Mouse (Mus musculus) heart, embryonic 10.5 days (tissue): ENCODE data around the gene Kif12. TPM values are rescaled to one million over a fixed set of nuclear protein-coding genes. Genes with fewer than 3 reads are reported as not detected.
A peak's percentile ranks its signal among the peaks of the same experiment; 100 is the strongest.

Source experiments
- DNase-seq: peaks from one replicate; pipeline ENCODE4 v3.0.0-alpha.2; 2017; ENCODE audit warnings: low spot score
- H3K27ac ChIP-seq: fragments of 300-500 bp; sonication (generic); 2 replicates; pipeline ENCODE4 v1.5.1; 2016; ENCODE audit warnings: mild to moderate bottlenecking
- H3K27me3 ChIP-seq: fragments of 300-500 bp; sonication (generic); 2 replicates; pipeline ENCODE4 v1.6.1; 2016; ENCODE audit warnings: mild to moderate bottlenecking; ENCODE audit not compliant: poor library complexity, insufficient read depth, severe bottlenecking
- H3K36me3 ChIP-seq: fragments of 300-500 bp; sonication (generic); 2 replicates; pipeline ENCODE4 v1.6.1; 2016; ENCODE audit warnings: mild to moderate bottlenecking, moderate library complexity
- H3K4me1 ChIP-seq: fragments of 300-500 bp; sonication (generic); 2 replicates; pipeline ENCODE4 v1.6.1; 2016; ENCODE audit warnings: mild to moderate bottlenecking
- H3K4me3 ChIP-seq: fragments of 300-500 bp; sonication (generic); 2 replicates; pipeline ENCODE4 v1.5.1; 2016; ENCODE audit warnings: mild to moderate bottlenecking, moderate library complexity
- H3K9me3 ChIP-seq: fragments of 300-500 bp; sonication (generic); 2 replicates; pipeline ENCODE4 v1.6.1; 2016; ENCODE audit warnings: mild to moderate bottlenecking, moderate library complexity
- WGBS: fragments of 180-500 bp; shearing (Covaris S2); methylation state at CpG from one replicate; pipeline ENCODE4 v1.1.7; 2016; 5-methylcytosine and 5-hydroxymethylcytosine counted together
- polyA plus RNA-seq: library from polyadenylated mRNA; unstranded; fragments of >200 nt; fragmentation: Nextera tagmentation; extraction: Ambion mirVana; gene quantifications from 2 replicates; pipeline ENCODE4 v1.2.1, GENCODE M21; 2016

Gene Kif12
- polyA plus RNA-seq, 1 experiment from 2014 or later: 3.4 TPM

DNA sequence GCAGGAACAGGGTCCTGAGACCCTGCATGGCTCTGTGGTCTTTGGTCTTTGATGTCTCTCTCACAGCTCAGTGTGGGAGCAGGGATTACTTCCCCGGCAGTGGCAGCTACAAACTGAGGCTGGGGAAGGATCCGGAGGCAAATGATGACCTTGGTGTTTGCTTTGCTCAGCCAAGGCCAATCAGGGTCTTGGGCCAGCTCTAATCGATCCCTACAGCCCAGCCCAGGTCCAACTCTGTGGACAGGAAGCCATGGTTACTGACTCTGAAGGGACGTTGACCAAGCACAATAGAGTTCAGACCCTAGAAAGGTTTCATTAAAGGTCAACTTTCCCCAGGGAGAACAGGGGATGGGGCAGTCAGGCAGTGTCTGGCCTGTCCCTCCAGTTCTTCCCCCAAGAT lies 17.9 kb downstream of the Kif12 start:
- H3K9me3 ChIP-seq: no peaks in the 10 kb centered on the region
- 50% methylated on average over 4 of the region's 4 CpGs for WGBS
- H3K4me3 ChIP-seq: no peak overlapping the region
- H3K27me3 ChIP-seq: peaks cover 16% of the 10 kb centered on the region
- H3K36me3 ChIP-seq: no peaks in the 10 kb centered on the region
- no peak for DNase-seq
- H3K27ac ChIP-seq: no peak overlapping the region
- H3K4me1 ChIP-seq: peaks cover under 1% of the 10 kb centered on the region; the same call in 1 of the 2 replicates

- no peaks in the 10 kb centered on the region for H3K4me1 ChIP-seq
- DNase-seq: no peak
- 88% methylated on average over 6 of the region's 6 CpGs for WGBS
Observed at GRCm38 (mm10) chr4:63151127-63151526, 20.8 kb downstream of the Kif12 start.

GRCm38 (mm10) chr4:63147268-63147667 lies 24.7 kb downstream of the Kif12 start:
- Histone ChIP-seq H3K36me3 (no peaks in the 10 kb centered on the region), H3K4me3 (no peak overlapping the region), H3K4me1 (no peaks in the 10 kb centered on the region), H3K27me3 (no peaks in the 10 kb centered on the region), H3K27ac (no peak overlapping the region), H3K9me3 (no peaks in the 10 kb centered on the region)
- WGBS: 89% methylated on average over 6 of the region's 6 CpGs
- no peak for DNase-seq

More at GRCm38 (mm10) chr4:63151127-63151526, 20.8 kb downstream of the Kif12 start:
- H3K4me3 ChIP-seq: no peak overlapping the region
- no peaks in the 10 kb centered on the region for H3K9me3 ChIP-seq
- no peak overlapping the region for H3K27ac ChIP-seq
- H3K27me3 ChIP-seq: 0 out of 2 replicates have a peak, but pooled peaks cover 6% of the 10 kb centered on the region
- no peaks in the 10 kb centered on the region for H3K36me3 ChIP-seq

- Histone ChIP-seq H3K27me3 (no peaks in the 10 kb centered on the region), H3K36me3 (peaks cover 28% of the 10 kb centered on the region), H3K27ac (no peak overlapping the region), H3K4me3 (no peak overlapping the region), H3K9me3 (no peaks in the 10 kb centered on the region), H3K4me1 (no peaks in the 10 kb centered on the region)
- WGBS: 86% methylated on average over 5 of the region's 5 CpGs
- no peak for DNase-seq
Observed at GRCm38 (mm10) chr4:63129891-63130624, 41.9 kb downstream of the Kif12 start.

GRCm38 (mm10) chr4:63124861-63125466 lies 47.0 kb downstream of the Kif12 start:
- no peak for DNase-seq
- no peaks in the 10 kb centered on the region for H3K27me3 ChIP-seq
- WGBS: 73% methylated on average over 8 of the region's 8 CpGs
- peaks cover 21% of the 10 kb centered on the region for H3K36me3 ChIP-seq
- H3K9me3 ChIP-seq: no peaks in the 10 kb centered on the region
- no peaks in the 10 kb centered on the region for H3K4me1 ChIP-seq
- H3K27ac ChIP-seq: no peak overlapping the region
- no peak overlapping the region for H3K4me3 ChIP-seq

DNA sequence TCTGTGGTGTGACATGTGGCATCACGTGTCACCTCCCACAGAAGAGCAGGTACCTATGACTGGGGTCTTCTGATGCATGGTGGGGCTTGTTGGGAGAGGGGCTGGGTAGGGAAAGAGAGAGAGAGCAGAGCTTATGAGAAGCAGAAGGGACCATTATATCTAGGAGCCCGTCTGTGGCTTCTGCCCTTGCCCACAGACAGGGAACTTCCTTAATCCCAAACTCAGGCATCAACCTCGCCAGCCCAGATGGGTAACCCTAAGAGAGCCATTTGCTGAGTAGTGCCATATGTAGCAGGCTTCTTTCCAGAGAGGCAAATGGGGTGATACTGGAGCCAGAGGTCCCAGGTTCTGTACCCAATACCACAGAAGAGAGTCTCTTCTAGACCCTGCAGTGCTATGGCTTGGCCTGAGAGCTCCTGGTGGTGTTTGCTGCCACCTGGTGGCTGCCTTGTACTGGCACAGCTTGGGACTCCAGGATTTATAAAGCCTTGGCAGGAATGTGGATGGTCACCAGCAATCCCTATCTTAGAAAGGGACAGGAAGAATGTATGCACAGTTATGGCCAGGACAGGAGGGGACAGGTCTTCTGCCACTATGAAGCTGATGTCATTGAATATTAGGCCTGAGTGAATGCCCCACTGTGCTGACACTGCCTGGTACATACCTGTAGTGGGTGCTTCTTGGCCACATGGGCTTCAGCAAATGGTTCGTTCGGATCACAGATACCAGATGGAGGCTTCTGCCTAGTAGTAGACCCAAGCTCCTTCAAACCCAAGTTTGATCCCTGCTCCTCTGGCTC lies 53.1 kb downstream of the Kif12 start:
- peaks cover 28% of the 10 kb centered on the region for H3K36me3 ChIP-seq
- H3K9me3 ChIP-seq: no peaks in the 10 kb centered on the region
- peaks cover 9% of the 10 kb centered on the region; the same call in 1 of the 2 replicates for H3K4me1 ChIP-seq
- H3K4me3 ChIP-seq: no peak overlapping the region
- WGBS: 82% methylated on average over 5 of the region's 5 CpGs
- no peak overlapping the region for H3K27ac ChIP-seq
- no peaks in the 10 kb centered on the region for H3K27me3 ChIP-seq
- DNase-seq: peak; percentile 83

Other genes starting within 250 kb of the Kif12 start
- gene Zfp618, start 206.6 kb downstream of the Kif12 start, polyA plus RNA-seq: 9.5 and 18.1 TPM in 2 replicates
- 5.8 and 158 TPM in 2 replicates for gene Ambp, start 17.3 kb downstream of the Kif12 start, polyA plus RNA-seq
- gene Col27a1, start 41.9 kb upstream of the Kif12 start, polyA plus RNA-seq: 2.3 and 4.3 TPM in 2 replicates
- not detected in 2 replicates for gene Orm1, start 172.4 kb upstream of the Kif12 start, polyA plus RNA-seq
- gene Orm3, start 184.0 kb upstream of the Kif12 start, polyA plus RNA-seq: not detected in 2 replicates
- gene Orm2, start 190.3 kb upstream of the Kif12 start, polyA plus RNA-seq: not detected in 2 replicates
- gene Akna, start 231.2 kb upstream of the Kif12 start, polyA plus RNA-seq: 4.6 and 9.0 TPM in 2 replicates